Mouse (Mus musculus): Measurements from ENCODE around the gene Ficd.

The Ficd gene

GRCm38 (mm10) chr5:113728691-113729090 is 6.9 kb upstream of the Ficd start:
- no peak for DNase-seq (ENCODE audit: extremely low spot score, low read depth, low spot score)

GRCm38 (mm10) chr5:113730641-113731121 is 4.9 kb upstream of the Ficd start:
- no peak for DNase-seq (ENCODE audit: extremely low spot score, low read depth, low spot score)

GRCm38 (mm10) chr5:113731174-113731573 is 4.4 kb upstream of the Ficd start:
- DNase-seq (ENCODE audit: extremely low spot score, low read depth, low spot score) = no peak

- no peak for DNase-seq (ENCODE audit: extremely low spot score, low read depth, low spot score)
Observed at GRCm38 (mm10) chr5:113732182-113732581, 3.4 kb upstream of the Ficd start.

GRCm38 (mm10) chr5:113734376-113734775 is 1.2 kb upstream of the Ficd start:
- DNase-seq (ENCODE audit: extremely low spot score, low read depth, low spot score) = no peak

GRCm38 (mm10) chr5:113735023-113735344 is 619 bp upstream of the Ficd start:
- no peak for DNase-seq (ENCODE audit: extremely low spot score, low read depth, low spot score)

- no peak for DNase-seq (ENCODE audit: extremely low spot score, low read depth, low spot score)
Observed at GRCm38 (mm10) chr5:113736113-113736502, 505 bp downstream of the Ficd start.

GRCm38 (mm10) chr5:113736522-113737164 is 1.0 kb downstream of the Ficd start:
- DNase-seq (ENCODE audit: extremely low spot score, low read depth, low spot score) = no peak

- DNase-seq (ENCODE audit: extremely low spot score, low read depth, low spot score) = no peak
Observed at GRCm38 (mm10) chr5:113737607-113738237, 2.1 kb downstream of the Ficd start.

GRCm38 (mm10) chr5:113747629-113748028 is 12.0 kb downstream of the Ficd start:
- DNase-seq (ENCODE audit: extremely low spot score, low read depth, low spot score) = no peak

- no peak for DNase-seq (ENCODE audit: extremely low spot score, low read depth, low spot score)
Observed at GRCm38 (mm10) chr5:113748556-113749331, 13.1 kb downstream of the Ficd start.

GRCm38 (mm10) chr5:113751521-113752157 is 16.0 kb downstream of the Ficd start:
- DNase-seq (ENCODE audit: extremely low spot score, low read depth, low spot score) = no peak

GRCm38 (mm10) chr5:113755347-113756030 is 19.9 kb downstream of the Ficd start:
- DNase-seq (ENCODE audit: extremely low spot score, low read depth, low spot score) = no peak

GRCm38 (mm10) chr5:113761585-113761984 is 26.0 kb downstream of the Ficd start:
- no peak for DNase-seq (ENCODE audit: extremely low spot score, low read depth, low spot score)

- DNase-seq (ENCODE audit: extremely low spot score, low read depth, low spot score) = no peak
Observed at GRCm38 (mm10) chr5:113764426-113764825, 28.8 kb downstream of the Ficd start.

GRCm38 (mm10) chr5:113765641-113766526 is 30.3 kb downstream of the Ficd start:
- no peak for DNase-seq (ENCODE audit: extremely low spot score, low read depth, low spot score)

GRCm38 (mm10) chr5:113768806-113769205 is 33.2 kb downstream of the Ficd start:
- no peak for DNase-seq (ENCODE audit: extremely low spot score, low read depth, low spot score)

- peak; percentile 69 for DNase-seq (ENCODE audit: extremely low spot score, low read depth, low spot score)
Observed at GRCm38 (mm10) chr5:113771213-113772162, 35.9 kb downstream of the Ficd start.

GRCm38 (mm10) chr5:113772450-113772895 is 36.9 kb downstream of the Ficd start, which contains the start of the genes Sart3 and Iscu:
Sart3 (minus strand) TSS chr5:113772510.
Iscu (plus strand) TSS chr5:113772748.
- peak; percentile 86 for DNase-seq (ENCODE audit: extremely low spot score, low read depth, low spot score)
